Mouse (Mus musculus) urinary bladder, adult 18-20 months (tissue): Measurements from ENCODE around the gene Tob1.
A peak's percentile ranks its signal among the peaks of the same experiment; 100 is the strongest.

Experiments
- DNase-seq, 2 experiments: peaks; one replicate each; pipeline ENCODE4 v3.0.0; 2022; ENCODE audit warnings: low spot score in 2 of 2, mixed read lengths in 2 of 2

The Tob1 gene

GRCm38 (mm10) chr11:94198405-94199146, 12.7 kb upstream of the Tob1 start:
- peak in 1 of 2 experiments; percentile 62 for DNase-seq

DNA sequence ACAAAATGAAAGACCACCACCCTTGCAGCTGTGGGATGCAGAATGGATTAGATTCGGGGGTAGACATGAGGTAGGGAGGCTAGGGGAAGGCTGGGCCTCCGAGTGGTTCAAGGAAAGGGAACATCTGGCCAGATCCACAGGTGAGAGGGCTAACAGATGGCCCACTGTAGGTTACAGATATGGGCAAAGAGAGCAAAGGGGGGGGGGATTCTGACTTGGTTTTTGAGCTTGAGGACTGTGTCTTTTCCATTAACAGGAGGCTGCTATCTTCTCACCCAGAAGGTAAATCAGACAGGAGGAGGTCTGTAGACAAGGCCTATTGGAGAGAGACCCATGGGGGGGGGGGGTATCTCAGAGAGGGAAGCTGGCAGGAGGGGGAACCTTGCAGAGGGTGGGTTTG, 11.5 kb upstream of the Tob1 start:
- no peak for DNase-seq

DNA sequence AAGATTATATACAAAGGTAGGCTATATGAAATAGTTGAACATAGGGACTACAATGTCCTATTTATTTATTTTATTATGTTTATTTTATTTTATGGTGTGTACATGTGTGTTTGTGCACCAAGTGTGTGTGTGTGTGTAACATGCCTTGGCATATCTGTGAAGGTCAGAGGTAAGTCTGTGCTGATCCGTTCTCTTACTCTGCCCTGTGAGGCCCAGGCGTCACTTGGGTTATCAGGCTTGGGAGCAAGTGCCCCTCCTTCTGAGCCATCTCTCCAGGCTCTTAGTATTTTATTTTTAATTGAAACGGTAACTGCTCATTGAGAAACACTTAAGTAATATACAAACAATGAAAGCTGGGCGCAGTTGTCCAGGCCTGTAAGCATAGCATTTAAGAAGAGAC, 10.8 kb upstream of the Tob1 start:
- DNase-seq = no peak

DNA sequence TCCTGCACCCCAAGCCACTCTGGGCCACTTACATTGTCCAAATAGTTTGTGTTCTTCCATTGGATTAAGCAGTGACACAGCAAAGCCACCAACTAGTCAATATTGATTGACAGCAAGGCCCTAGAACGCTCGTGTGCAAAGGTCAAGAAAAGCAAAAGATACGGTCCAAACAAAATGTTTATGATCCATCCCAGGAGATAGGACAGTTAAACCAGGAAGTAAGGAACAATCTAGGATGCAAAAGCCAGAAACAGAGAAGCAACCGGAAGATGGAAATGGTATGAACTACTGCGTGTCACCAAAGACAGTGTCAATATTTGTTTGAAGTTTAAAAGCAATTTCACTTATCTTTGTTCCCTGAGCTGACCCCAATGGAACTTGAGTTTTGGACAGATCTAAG, 9.1 kb upstream of the Tob1 start:
- no peak for DNase-seq

GRCm38 (mm10) chr11:94203066-94203465, 8.2 kb upstream of the Tob1 start:
- DNase-seq = no peak

- no peak for DNase-seq
Measured at GRCm38 (mm10) chr11:94206398-94207114, 4.7 kb upstream of the Tob1 start.

GRCm38 (mm10) chr11:94208811-94209675, 2.2 kb upstream of the Tob1 start:
- no peak for DNase-seq

DNA sequence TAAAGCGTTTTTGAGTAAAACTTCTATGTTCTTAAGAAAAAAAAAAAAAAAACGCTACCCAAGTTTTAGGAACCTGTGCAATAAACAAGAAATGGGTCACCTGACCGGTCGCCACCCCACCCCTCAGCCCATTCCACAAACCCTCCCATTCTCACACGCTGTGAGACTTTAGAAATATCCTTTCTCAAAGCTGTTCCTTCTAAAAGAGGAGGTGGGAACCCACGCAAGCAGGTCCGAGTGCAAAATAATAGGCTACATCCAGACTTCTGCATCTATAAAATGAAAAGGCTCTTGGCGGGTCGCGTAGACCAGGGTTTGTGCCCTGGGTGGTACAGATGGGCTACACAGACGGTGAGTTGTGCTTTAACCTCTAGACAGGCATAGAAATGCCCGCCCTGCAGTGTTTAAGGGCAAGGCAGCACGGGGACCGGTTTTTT, 1.5 kb upstream of the Tob1 start:
- DNase-seq = peak; percentile 22 to 47

DNA sequence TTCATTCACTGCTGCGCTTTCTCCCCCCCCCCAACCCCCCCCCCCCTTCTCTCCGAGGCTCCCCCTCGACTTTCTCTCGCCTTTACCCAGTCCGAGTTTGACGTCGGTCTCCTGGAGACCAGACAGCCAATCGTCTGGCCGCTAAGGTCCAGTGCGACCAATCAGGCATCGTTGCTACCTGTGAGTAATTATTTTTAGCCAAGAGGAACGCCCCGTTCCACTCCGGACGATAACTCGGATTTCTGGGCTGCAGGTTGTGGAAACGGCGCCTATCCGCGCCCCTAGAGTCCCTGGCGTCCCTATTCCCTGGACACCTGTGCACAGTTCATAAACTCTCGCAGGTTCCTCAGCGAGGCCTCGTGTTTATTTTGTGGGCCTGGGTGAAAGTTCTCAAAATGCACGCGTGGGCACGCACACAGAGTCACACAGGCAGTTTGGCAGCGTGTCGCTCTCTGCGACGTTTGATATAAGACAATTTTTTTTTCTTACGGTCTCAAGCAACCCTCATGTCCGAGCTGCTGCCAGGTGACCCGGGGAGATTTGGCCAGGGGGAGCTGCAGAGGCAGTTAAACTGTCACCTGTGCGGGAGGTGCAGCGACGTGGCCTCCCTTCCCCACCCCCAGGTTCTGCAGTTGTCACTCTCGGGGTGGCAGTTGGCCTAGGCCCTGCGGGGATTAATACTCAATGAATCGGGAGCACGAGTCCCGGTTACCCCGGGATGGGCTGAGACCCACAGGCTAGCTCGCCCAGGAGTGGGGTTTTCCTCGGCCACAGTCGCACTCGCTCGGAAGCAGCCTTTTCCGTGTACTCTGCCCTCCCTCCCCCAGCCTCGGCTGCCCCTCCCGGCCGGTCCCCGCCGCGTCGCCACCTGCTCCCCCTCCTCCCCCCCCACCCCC, 815 bp upstream of the Tob1 start:
- DNase-seq = peak; percentile 75 to 88

- DNase-seq = peak; percentile 49 to 71
Measured at GRCm38 (mm10) chr11:94211651-94212488, 616 bp downstream of the Tob1 start.

- no peak for DNase-seq
Measured at GRCm38 (mm10) chr11:94212489-94212836, 1.2 kb downstream of the Tob1 start.

- no peak for DNase-seq
Measured at GRCm38 (mm10) chr11:94212997-94213396, 1.7 kb downstream of the Tob1 start.

DNA sequence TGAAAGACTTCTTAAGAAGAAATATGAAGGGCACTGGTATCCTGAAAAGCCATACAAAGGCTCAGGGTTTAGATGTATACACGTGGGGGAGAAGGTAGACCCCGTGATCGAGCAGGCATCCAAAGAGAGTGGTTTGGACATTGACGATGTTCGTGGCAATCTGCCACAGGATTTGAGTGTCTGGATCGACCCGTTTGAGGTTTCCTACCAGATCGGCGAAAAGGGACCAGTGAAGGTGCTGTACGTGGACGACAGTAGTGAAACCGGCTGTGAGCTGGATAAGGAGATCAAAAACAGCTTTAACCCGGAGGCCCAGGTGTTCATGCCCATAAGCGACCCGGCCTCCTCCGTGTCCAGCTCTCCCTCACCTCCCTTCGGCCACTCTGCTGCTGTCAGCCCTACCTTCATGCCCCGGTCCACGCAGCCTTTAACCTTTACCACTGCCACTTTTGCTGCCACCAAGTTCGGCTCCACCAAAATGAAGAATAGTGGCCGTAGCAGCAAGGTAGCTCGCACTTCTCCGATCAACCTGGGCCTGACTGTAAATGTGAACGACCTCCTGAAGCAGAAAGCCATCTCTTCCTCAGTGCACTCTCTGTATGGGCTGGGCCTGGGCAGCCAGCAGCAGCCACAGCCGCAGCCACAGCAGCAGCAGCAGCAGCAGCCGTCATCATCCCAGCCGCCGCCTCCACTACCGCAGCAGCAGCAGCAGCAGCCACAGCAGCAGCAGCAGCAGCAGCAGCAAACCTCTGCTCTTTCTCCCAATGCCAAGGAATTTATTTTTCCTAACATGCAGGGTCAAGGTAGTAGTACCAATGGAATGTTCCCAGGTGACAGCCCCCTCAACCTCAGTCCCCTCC, 2.7 kb downstream of the Tob1 start:
- no peak for DNase-seq

- no peak for DNase-seq
Measured at GRCm38 (mm10) chr11:94215581-94215980, 4.3 kb downstream of the Tob1 start.

- DNase-seq = no peak
Measured at GRCm38 (mm10) chr11:94216247-94216646, 5.0 kb downstream of the Tob1 start.

- no peak for DNase-seq
Measured at GRCm38 (mm10) chr11:94221257-94221656, 10.0 kb downstream of the Tob1 start.

DNA sequence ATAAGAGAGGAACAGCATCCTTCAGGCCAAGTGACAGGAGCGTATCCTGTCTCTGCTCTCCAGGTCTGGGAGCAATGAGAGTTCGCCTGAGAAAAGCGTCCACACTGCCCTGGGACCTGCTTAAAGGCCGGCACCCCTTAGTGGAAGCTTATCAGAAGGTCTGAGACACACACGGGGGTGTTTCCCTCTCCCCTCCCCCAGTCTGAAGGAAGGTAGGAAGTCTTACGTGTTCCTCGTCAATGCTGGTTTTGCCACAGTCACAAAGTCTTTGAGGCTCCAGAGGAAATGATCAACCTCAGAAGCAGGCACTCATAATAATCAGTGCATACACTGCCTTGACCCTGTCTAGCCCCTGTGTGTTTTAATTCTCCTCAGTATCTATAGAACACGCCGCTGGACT, 12.3 kb downstream of the Tob1 start:
- no peak for DNase-seq

DNA sequence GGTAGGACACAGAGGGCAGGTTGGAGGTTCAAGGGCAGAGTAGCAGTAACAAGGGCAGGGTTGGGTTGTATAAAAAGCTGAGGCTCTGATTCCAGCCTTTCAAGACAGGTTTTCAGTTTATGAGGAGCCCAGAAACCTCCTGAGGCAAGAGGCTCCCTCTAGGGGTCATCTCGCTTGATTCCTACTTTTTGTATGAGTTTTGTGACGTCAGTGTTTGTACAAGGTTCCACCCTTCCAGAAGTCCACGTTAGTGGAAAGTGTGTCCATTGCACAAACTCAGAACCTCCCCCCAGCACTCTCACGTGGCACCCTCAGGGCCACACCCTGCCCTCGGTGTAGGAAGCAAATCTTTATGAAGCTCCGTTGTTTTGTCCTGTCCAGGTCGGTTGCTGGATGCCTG, 14.7 kb downstream of the Tob1 start:
- DNase-seq = peak; percentile 42 to 62

DNA sequence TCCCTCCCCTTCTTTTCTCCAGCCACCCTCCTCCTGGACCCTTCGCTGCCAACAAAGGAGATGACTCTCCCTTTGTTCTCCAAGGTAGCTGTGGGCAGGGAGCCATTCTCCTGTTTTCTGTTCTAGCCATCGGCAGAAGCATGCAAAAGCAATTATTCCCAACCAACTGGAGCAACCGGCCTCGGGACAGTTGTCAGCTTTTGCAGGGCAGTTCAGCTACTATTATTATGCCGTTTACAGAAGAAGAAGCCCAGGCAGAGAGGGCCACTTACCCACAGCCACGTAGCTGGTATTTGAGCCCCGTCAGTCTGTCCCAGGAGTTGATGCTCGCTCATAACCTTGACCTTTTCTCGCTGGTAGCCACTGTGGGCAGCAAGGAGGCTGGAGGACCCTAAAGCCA, 17.2 kb downstream of the Tob1 start:
- DNase-seq = no peak
